Mouse (Mus musculus): ENCODE measurements at regions not wholly inside any gene's neighbourhood (a gene's known extent, or its start where the extent isn't known, plus 50 kb on each side); places are given as distances from the start of the nearest gene placed in this dataset.

DNA sequence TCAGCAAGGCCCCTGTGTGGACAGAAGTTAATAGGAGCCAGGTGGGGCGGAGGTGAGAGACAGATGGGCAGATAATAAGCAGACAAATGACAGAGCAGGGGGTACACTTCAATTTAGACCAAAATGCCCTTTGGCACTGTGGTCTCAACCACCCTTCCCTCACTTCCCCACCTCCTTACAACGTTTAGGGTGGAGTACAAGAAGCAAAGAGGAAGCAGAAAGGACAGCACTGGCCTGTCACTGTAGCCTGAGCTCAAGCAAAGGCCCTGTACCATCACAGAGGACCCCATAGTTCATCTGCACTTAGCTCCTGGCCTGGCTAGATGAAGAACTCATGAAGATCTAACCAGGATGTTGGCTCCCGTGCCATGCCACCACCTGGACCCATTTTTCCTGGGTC lies 75.3 kb upstream of the Hs6st1 start:
- H3K36me3 ChIP-seq (ENCODE audit: control insufficient read depth, insufficient read depth, low read length): no peaks in the 10 kb centered on the region
- no peak overlapping the region for H3K4me2 ChIP-seq
- H3K4me1 ChIP-seq (ENCODE audit: control insufficient read depth, insufficient read depth, low read length): no peaks in the 10 kb centered on the region
- H3K4me3 ChIP-seq (ENCODE audit: low read depth, low read length): no peak overlapping the region
- no peaks in the 10 kb centered on the region for H3K27me3 ChIP-seq (ENCODE audit: control insufficient read depth, insufficient read depth, low read length)
- no peak overlapping the region for H3K9ac ChIP-seq (ENCODE audit: low read depth, low read length)
- H3K9me3 ChIP-seq (replicated peaks; ENCODE audit: control insufficient read depth, low read length): no peaks in the 10 kb centered on the region
- ATAC-seq (replicated peaks; ENCODE audit: insufficient number of reproducible peaks, low FRiP score, low TSS enrichment): no peak
- 68% methylated on average over 3 of the region's 3 CpGs for WGBS (ENCODE audit: insufficient replicate concordance)
- no peak overlapping the region for H3K27ac ChIP-seq (ENCODE audit: low read depth, low read length)

DNA sequence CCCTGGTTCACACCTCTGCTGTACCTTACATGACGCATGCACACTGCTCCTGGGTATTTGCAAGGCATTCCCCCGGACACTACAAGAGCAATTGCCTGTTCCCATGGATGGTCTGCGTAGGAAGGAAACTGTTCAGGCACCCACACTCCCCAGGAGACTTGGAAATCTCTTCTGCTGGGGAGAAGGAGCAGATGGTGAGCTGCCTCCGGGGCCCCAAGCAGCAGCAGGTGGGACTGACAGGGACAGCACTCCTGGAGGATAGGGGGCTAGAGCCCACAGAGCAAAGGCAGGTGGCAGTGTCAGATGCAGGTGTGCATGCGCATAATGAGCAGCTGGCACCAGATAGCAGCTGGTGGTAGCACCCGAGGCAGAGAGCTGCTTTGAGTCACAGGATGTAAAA lies 72.5 kb upstream of the Hs6st1 start:
- Histone ChIP-seq H3K4me3 (ENCODE audit: low read depth, low read length) (no peak overlapping the region), H3K9me3 (replicated peaks; ENCODE audit: control insufficient read depth, low read length) (no peaks in the 10 kb centered on the region), H3K27me3 (ENCODE audit: control insufficient read depth, insufficient read depth, low read length) (no peaks in the 10 kb centered on the region), H3K36me3 (ENCODE audit: control insufficient read depth, insufficient read depth, low read length) (no peaks in the 10 kb centered on the region), H3K4me2 (no peak overlapping the region), H3K9ac (ENCODE audit: low read depth, low read length) (no peak overlapping the region), H3K4me1 (ENCODE audit: control insufficient read depth, insufficient read depth, low read length) (no peaks in the 10 kb centered on the region), H3K27ac (ENCODE audit: low read depth, low read length) (no peak overlapping the region)
- 64% methylated on average over 6 of the region's 6 CpGs for WGBS (ENCODE audit: insufficient replicate concordance)
- ATAC-seq (replicated peaks; ENCODE audit: insufficient number of reproducible peaks, low FRiP score, low TSS enrichment): no peak

DNA sequence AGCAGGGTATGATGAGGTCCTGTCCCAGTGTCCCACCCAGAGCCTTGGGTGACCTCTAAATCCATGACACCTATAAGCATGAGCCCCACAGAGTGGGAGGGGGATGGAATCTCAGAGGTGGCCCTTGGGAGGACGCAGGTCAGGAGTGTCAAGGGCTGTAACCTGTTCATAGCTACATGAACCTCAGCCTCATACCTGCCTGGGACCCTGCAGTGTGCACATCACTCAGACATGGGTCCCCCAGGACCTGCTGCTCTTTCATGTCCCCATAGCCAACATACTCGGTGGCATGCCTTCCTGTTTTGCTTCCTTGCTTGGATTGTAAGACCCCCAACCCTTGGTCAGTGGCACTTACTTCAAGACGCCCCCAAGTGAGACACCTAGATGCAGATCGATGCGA lies 66.9 kb upstream of the Hs6st1 start:
- no peak overlapping the region for H3K27ac ChIP-seq (ENCODE audit: low read depth, low read length)
- H3K4me2 ChIP-seq: no peak overlapping the region
- H3K27me3 ChIP-seq (ENCODE audit: control insufficient read depth, insufficient read depth, low read length): no peaks in the 10 kb centered on the region
- H3K9me3 ChIP-seq (replicated peaks; ENCODE audit: control insufficient read depth, low read length): no peaks in the 10 kb centered on the region
- WGBS (ENCODE audit: insufficient replicate concordance): 80% methylated on average over 5 of the region's 5 CpGs
- no peaks in the 10 kb centered on the region for H3K36me3 ChIP-seq (ENCODE audit: control insufficient read depth, insufficient read depth, low read length)
- H3K4me1 ChIP-seq (ENCODE audit: control insufficient read depth, insufficient read depth, low read length): peaks cover 4% of the 10 kb centered on the region; the same call in 1 of the 2 replicates
- ATAC-seq (replicated peaks; ENCODE audit: insufficient number of reproducible peaks, low FRiP score, low TSS enrichment): no peak
- H3K9ac ChIP-seq (ENCODE audit: low read depth, low read length): no peak overlapping the region
- no peak overlapping the region for H3K4me3 ChIP-seq (ENCODE audit: low read depth, low read length)

DNA sequence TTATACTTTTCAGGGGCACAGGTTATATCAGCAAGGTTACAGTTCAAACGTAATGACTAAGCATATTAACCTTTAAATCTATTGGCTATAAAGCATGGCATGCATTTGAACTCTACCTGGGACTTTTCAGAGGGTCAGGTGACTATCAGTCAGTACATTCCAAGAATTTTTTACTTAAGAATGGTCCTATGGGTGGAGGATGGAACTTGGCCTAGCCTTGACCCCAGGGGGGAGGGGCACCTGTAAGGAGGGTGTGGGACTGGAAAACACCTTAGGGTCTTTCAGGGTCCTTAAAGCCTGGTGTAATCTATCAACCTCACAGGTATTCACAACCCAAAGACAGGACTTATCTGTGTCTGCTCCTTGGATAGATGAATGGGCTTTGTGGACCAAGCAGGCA lies 66.4 kb upstream of the Hs6st1 start:
- no peak overlapping the region for H3K4me2 ChIP-seq
- no peaks in the 10 kb centered on the region for H3K9me3 ChIP-seq (replicated peaks; ENCODE audit: control insufficient read depth, low read length)
- WGBS (ENCODE audit: insufficient replicate concordance): 76% methylated on average over 1 of the region's 1 CpGs
- H3K36me3 ChIP-seq (ENCODE audit: control insufficient read depth, insufficient read depth, low read length): no peaks in the 10 kb centered on the region
- H3K9ac ChIP-seq (ENCODE audit: low read depth, low read length): no peak overlapping the region
- no peak for ATAC-seq (replicated peaks; ENCODE audit: insufficient number of reproducible peaks, low FRiP score, low TSS enrichment)
- no peak overlapping the region for H3K27ac ChIP-seq (ENCODE audit: low read depth, low read length)
- H3K4me3 ChIP-seq (ENCODE audit: low read depth, low read length): no peak overlapping the region
- H3K27me3 ChIP-seq (ENCODE audit: control insufficient read depth, insufficient read depth, low read length): no peaks in the 10 kb centered on the region
- peaks cover 4% of the 10 kb centered on the region; the same call in 1 of the 2 replicates for H3K4me1 ChIP-seq (ENCODE audit: control insufficient read depth, insufficient read depth, low read length)

DNA sequence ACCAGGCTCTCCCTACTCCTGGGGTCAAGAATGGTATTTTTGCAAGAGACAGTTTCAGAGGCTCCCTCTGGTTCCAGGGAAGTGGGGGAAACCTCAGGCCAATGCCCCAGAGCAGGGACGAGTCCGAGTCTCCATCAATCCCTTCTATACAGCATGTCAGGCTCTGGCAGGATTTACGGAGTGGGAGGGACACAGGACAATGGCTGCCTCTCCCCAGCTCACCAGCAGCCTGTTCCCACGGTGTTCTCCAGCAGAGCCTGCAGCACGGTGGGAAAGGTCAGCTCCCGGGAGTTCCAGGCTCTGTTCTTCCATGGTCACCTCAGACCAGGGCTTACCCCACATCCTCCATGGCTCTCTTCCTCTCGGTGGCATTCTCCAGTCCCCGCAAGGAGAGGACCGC lies 64.6 kb upstream of the Hs6st1 start:
- Histone ChIP-seq H3K27ac (ENCODE audit: low read depth, low read length) (no peak overlapping the region), H3K36me3 (ENCODE audit: control insufficient read depth, insufficient read depth, low read length) (no peaks in the 10 kb centered on the region), H3K4me1 (ENCODE audit: control insufficient read depth, insufficient read depth, low read length) (peaks cover 4% of the 10 kb centered on the region; the same call in 1 of the 2 replicates), H3K27me3 (ENCODE audit: control insufficient read depth, insufficient read depth, low read length) (no peaks in the 10 kb centered on the region), H3K4me3 (ENCODE audit: low read depth, low read length) (no peak overlapping the region), H3K9ac (ENCODE audit: low read depth, low read length) (no peak overlapping the region), H3K4me2 (no peak overlapping the region), H3K9me3 (replicated peaks; ENCODE audit: control insufficient read depth, low read length) (no peaks in the 10 kb centered on the region)
- WGBS (ENCODE audit: insufficient replicate concordance): 47% methylated on average over 9 of the region's 9 CpGs
- no peak for ATAC-seq (replicated peaks; ENCODE audit: insufficient number of reproducible peaks, low FRiP score, low TSS enrichment)

DNA sequence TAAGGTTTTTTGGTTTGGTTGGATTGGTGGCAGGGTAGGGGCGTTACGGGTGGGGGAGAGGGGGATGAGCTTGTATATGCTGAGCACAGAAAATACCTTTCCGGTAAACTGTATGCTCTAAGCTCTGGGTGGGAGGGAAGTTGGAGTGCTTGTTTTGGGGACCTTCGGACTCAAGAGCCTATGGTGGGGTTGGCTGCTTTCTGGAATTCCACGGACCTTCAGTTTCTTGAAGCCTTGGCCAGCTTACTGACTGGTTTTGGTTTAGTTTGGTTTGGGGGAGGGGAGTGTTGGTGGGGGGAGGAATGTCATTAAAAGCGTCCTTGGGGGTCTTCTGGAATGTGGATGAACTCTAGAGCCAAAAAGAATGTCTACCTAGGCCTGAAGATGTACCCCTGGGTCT lies 59.6 kb upstream of the Hs6st1 start:
- no peak for ATAC-seq (replicated peaks; ENCODE audit: insufficient number of reproducible peaks, low FRiP score, low TSS enrichment)
- Histone ChIP-seq H3K4me3 (ENCODE audit: low read depth, low read length) (no peak overlapping the region), H3K4me2 (no peak overlapping the region), H3K27ac (ENCODE audit: low read depth, low read length) (no peak overlapping the region), H3K9me3 (replicated peaks; ENCODE audit: control insufficient read depth, low read length) (no peaks in the 10 kb centered on the region), H3K27me3 (ENCODE audit: control insufficient read depth, insufficient read depth, low read length) (no peaks in the 10 kb centered on the region), H3K4me1 (ENCODE audit: control insufficient read depth, insufficient read depth, low read length) (peaks cover 11% of the 10 kb centered on the region), H3K9ac (ENCODE audit: low read depth, low read length) (no peak overlapping the region), H3K36me3 (ENCODE audit: control insufficient read depth, insufficient read depth, low read length) (no peaks in the 10 kb centered on the region)
- 85% methylated on average over 6 of the region's 6 CpGs for WGBS (ENCODE audit: insufficient replicate concordance)

DNA sequence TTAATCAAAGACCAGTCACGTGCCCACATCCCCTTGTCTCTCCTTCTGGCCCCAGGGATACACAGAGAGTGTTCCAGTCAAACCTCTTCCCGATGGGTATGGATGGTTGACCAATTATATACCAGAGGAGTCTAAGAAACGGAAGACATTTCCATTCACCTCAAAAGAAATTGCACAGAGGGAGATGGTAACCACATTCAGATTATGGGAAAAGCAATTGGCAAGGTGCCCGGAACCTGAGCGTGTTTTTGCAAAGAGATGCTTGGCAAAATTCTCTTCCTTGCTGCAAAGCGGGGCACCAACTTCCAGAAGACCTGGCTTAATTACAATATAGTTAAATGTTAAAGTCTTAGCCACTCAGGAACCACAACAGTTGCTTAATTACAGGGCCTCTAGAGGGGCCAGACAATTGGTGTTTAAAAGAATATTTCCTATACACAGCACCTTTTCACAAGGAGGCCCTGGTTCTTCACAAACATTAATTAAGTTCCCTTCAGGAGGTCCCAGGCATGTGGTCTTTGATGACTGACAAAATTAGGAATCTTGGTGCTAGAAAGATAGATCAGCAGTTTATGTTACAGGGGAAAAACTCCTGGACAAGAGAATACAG lies 59.1 kb upstream of the Hs6st1 start:
- WGBS (ENCODE audit: insufficient replicate concordance): 82% methylated on average over 6 of the region's 6 CpGs
- H3K36me3 ChIP-seq (ENCODE audit: control insufficient read depth, insufficient read depth, low read length): no peaks in the 10 kb centered on the region

DNA sequence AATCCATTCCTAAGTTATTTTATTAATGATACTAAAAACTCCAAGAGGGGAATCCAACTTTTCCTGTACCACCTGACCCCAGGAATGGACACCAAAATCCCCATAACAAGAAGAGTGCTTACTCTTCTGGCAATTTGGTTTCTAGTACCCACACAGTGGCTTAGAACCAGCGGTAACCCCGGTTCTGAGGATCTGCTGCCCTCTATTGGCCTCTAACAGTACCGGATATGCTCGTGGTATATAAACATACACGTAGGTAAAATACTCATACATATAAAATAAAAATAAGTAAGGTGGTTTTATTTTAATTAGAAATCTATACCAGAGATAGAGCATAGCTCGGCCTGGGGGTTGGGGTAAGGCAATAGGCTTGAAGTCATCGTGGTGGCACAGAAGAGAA lies 58.0 kb upstream of the Hs6st1 start:
- WGBS (ENCODE audit: insufficient replicate concordance): 70% methylated on average over 7 of the region's 7 CpGs
- no peaks in the 10 kb centered on the region for H3K27me3 ChIP-seq (ENCODE audit: control insufficient read depth, insufficient read depth, low read length)
- no peak overlapping the region for H3K4me2 ChIP-seq
- H3K4me1 ChIP-seq (ENCODE audit: control insufficient read depth, insufficient read depth, low read length): peaks cover 9% of the 10 kb centered on the region
- ATAC-seq (replicated peaks; ENCODE audit: insufficient number of reproducible peaks, low FRiP score, low TSS enrichment): no peak
- no peak overlapping the region for H3K27ac ChIP-seq (ENCODE audit: low read depth, low read length)
- no peak overlapping the region for H3K4me3 ChIP-seq (ENCODE audit: low read depth, low read length)
- no peaks in the 10 kb centered on the region for H3K36me3 ChIP-seq (ENCODE audit: control insufficient read depth, insufficient read depth, low read length)
- H3K9ac ChIP-seq (ENCODE audit: low read depth, low read length): no peak overlapping the region
- no peaks in the 10 kb centered on the region for H3K9me3 ChIP-seq (replicated peaks; ENCODE audit: control insufficient read depth, low read length)

More for the DNA sequence above, 59.1 kb upstream of the Hs6st1 start:
- no peaks in the 10 kb centered on the region for H3K9me3 ChIP-seq (replicated peaks; ENCODE audit: control insufficient read depth, low read length)
- peaks cover 9% of the 10 kb centered on the region for H3K4me1 ChIP-seq (ENCODE audit: control insufficient read depth, insufficient read depth, low read length)
- H3K27ac ChIP-seq (ENCODE audit: low read depth, low read length): no peak overlapping the region
- no peak overlapping the region for H3K4me3 ChIP-seq (ENCODE audit: low read depth, low read length)
- no peak overlapping the region for H3K4me2 ChIP-seq
- no peak for ATAC-seq (replicated peaks; ENCODE audit: insufficient number of reproducible peaks, low FRiP score, low TSS enrichment)
- H3K27me3 ChIP-seq (ENCODE audit: control insufficient read depth, insufficient read depth, low read length): no peaks in the 10 kb centered on the region
- no peak overlapping the region for H3K9ac ChIP-seq (ENCODE audit: low read depth, low read length)

DNA sequence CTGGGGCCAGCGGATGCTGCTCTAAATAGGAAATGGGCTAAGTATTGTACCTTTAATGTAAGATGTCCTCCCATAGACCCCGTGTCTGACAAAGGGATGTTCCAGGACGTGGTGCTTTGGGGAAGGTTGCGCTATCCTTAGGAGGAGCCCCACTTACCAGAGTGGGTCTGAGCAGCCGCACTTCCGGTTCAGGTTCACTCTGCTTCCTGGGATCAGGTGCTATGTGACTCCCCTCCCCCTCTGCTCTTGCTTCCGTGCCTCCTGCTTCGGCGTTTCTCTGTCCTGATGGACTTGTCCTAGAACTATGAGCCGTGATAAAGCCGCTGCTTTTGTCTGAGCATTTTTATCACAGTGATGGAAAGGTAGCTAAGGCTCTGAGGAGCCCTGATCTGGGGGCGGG lies 57.4 kb upstream of the Hs6st1 start:
- Histone ChIP-seq H3K4me2 (no peak overlapping the region), H3K9ac (ENCODE audit: low read depth, low read length) (no peak overlapping the region), H3K36me3 (ENCODE audit: control insufficient read depth, insufficient read depth, low read length) (no peaks in the 10 kb centered on the region), H3K4me1 (ENCODE audit: control insufficient read depth, insufficient read depth, low read length) (peaks cover 15% of the 10 kb centered on the region), H3K27ac (ENCODE audit: low read depth, low read length) (no peak overlapping the region), H3K27me3 (ENCODE audit: control insufficient read depth, insufficient read depth, low read length) (no peaks in the 10 kb centered on the region), H3K4me3 (ENCODE audit: low read depth, low read length) (no peak overlapping the region), H3K9me3 (replicated peaks; ENCODE audit: control insufficient read depth, low read length) (no peaks in the 10 kb centered on the region)
- ATAC-seq (replicated peaks; ENCODE audit: insufficient number of reproducible peaks, low FRiP score, low TSS enrichment): no peak
- 56% methylated on average over 12 of the region's 12 CpGs for WGBS (ENCODE audit: insufficient replicate concordance)

All from heart, embryonic 11.5 days (tissue).